Mouse (Mus musculus) spleen, embryonic (tissue): ENCODE data around the gene Zfp473.
"Not testable (repeated sequence)": the region's sequence is repeated elsewhere in the genome, so short reads cannot be mapped to it uniquely, and the experiment has no call there.

Experiments used
- CTCF ChIA-PET: fragments of 350-600 bp; sonication (Branson Sonifier 250); formaldehyde crosslinking; loops from one replicate; lab custom pipeline; 2022; lab: Charles Lee

Zfp473 gene

DNA sequence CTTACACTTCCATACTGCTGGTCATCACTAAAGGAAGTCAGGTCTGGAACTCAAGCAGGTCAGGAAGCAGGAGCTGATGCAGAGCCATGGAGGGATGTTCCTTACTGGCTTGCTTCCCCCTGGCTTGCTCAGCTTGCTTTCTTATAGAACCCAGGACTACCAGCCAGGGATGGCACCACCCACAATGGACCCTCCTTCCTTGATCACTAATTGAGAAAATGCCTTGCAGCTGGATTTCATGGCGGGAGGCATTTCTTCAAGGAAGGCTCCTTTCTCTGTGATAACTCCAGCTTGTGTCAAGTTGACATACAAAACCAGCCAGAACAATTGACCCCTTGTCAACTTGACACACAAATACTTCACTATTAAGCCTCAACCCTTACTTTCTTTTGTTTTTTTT lies at the start of gene Zfp473:
Gene Zfp473, minus strand, starts transcription at position 101 of the 400 bp plus-strand sequence.
- CTCF ChIA-PET, result not testable (repeated sequence)

GRCm38 (mm10) chr7:44792781-44793180 lies 41.9 kb upstream of the Zfp473 start:
- CTCF ChIA-PET, result no interaction called here

DNA sequence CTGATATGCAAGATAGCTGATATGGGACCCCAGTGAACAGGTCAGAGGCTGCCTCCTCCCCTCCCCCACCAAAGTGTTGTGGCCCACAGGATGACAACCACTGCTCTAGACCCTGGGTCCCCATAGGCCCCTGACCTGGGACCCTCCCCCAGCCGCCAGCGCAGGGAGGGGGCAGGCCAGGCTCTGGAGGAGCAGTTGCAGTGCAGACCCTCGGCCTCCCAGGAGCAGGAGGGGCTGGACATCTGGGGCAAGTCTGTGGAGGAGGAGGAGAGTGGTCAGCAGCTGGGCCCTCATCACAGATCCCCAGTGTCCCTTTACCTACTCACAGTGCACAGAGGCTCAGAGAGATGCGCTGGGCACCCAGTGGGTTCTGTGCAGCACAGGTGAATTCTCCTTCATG lies 39.2 kb upstream of the Zfp473 start:
- CTCF ChIA-PET, result no interaction called here

GRCm38 (mm10) chr7:44789531-44789930 lies 38.7 kb upstream of the Zfp473 start:
- CTCF ChIA-PET, result no interaction called here

DNA sequence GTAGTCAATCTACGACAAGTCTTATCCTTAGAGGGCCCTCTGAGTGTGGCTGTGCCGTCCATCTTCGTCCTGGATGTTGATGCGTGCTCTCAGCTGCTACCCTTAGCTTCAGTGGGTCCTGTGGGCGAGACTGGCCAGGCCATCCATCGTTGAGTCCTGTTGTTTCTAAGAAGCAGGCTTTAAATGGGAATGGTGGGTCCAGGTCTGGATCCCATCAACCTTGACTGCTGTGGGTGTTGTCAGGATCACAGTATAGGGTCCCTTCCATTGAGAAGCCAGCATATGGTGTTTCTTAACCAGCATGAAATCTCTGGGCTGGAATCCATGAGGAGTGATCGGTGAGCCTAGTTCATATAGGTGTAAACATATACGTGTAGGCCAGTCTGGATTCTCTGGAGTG lies 29.3 kb upstream of the Zfp473 start:
- CTCF ChIA-PET, result no interaction called here

- CTCF ChIA-PET, result no interaction called here
These were observed 26.1 kb upstream of the Zfp473 start for GRCm38 (mm10) chr7:44776849-44777498.

DNA sequence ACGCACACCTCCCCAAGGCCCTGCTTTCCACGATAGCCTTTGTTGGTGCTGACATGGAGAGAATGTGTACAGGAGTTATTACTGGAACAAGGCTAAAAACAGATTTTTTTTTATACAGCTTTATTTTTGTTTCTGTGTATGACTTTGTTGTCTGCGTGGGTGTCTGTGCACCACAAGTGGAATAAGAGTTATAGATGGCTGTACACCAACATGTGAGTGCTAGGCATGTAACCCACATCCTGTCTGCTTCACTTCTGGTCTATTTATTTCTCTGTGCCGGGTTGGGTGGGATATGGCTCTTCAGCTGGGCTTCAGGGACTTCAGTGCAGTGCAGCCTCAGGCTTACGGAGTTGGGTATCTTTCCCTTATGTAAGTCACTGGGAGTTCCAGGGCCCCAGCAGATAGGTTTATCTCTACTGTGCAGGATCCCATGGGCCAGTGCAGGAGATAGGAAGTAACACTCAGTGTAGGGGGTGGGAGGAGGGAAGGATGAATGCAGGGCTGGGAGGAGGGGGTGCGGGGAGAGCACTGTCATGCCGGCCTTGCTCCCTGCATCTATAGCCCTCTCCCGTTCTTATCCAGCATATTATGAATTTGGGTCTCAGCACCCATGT lies 21.8 kb upstream of the Zfp473 start:
- CTCF ChIA-PET, result no interaction called here

GRCm38 (mm10) chr7:44770046-44770578 lies 19.3 kb upstream of the Zfp473 start:
- CTCF ChIA-PET, result no interaction called here

- CTCF ChIA-PET, result no interaction called here
These were observed 17.3 kb upstream of the Zfp473 start for GRCm38 (mm10) chr7:44768129-44768528.

GRCm38 (mm10) chr7:44760366-44760765 lies 9.5 kb upstream of the Zfp473 start:
- CTCF ChIA-PET, result no interaction called here

- CTCF ChIA-PET, result interaction anchor here (0.8 kb wide), 1 partner anchor 12 kb away, joined by 3 read pairs; no protein-coding TSS in a partner anchor
These were observed 6.3 kb upstream of the Zfp473 start for GRCm38 (mm10) chr7:44757164-44757563.

- CTCF ChIA-PET, result no interaction called here
These were observed 2.5 kb downstream of the Zfp473 start, which contains the start of gene Vrk3 for GRCm38 (mm10) chr7:44748101-44749044. Gene Vrk3 (plus strand): TSS chr7:44748413.

DNA sequence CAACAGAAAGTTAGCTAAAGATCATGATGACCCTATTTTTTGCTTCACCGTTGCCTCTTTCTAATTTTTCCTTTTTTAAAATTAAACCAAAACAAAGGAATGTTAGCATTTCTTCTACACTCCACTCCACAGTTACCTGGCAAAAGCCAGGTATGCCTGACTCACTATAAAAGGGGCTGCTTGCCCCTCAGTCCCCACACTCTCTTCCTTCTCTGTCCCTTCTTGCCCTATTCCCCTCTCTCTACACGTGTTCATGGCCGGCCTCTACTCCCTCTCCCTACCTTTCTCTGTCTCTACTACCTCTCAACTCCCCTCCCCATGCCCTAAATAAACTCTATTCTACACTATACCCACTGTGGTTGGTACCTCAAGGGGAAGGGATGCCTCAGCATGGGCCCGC lies 3.7 kb downstream of the Zfp473 start:
- CTCF ChIA-PET, result no interaction called here

DNA sequence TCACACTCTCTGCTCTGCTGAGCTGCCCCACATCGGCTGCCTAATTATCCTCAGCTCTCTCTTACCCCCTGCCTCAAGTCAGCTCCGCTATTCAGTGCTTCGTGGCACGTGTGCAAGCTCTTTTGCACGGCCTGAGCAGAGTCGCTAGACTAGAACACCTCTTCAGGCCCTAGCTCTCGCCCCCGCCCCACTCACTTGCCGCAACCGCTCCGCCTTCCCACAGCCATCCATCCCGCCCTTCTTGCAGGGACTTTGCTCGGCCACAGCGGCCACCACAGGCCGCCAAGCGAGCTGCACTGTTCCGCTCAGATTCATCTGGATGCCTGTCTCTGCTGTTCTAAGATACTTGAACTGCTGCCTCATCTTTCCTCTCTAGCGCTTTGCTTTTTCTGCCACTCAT lies 5.8 kb downstream of the Zfp473 start:
- CTCF ChIA-PET, result interaction anchor here (1.0 to 1.4 kb wide), 2 partner anchors 12 to 78 kb away, joined by 3 read pairs; no protein-coding TSS in a partner anchor

GRCm38 (mm10) chr7:44744270-44744669 lies 6.6 kb downstream of the Zfp473 start:
- CTCF ChIA-PET, result interaction anchor here (0.6 to 1.4 kb wide), 3 partner anchors 13 to 1339 kb away, joined by 3 read pairs; no protein-coding TSS in a partner anchor

- CTCF ChIA-PET, result interaction anchor here (0.7 to 1.0 kb wide), 2 partner anchors 74 to 83 kb away, joined by 6 to 7 read pairs; no protein-coding TSS in a partner anchor
These were observed 9.5 kb downstream of the Zfp473 start for GRCm38 (mm10) chr7:44741361-44741760.

- CTCF ChIA-PET, result no interaction called here
These were observed 17.1 kb downstream of the Zfp473 start for GRCm38 (mm10) chr7:44733723-44734122.

DNA sequence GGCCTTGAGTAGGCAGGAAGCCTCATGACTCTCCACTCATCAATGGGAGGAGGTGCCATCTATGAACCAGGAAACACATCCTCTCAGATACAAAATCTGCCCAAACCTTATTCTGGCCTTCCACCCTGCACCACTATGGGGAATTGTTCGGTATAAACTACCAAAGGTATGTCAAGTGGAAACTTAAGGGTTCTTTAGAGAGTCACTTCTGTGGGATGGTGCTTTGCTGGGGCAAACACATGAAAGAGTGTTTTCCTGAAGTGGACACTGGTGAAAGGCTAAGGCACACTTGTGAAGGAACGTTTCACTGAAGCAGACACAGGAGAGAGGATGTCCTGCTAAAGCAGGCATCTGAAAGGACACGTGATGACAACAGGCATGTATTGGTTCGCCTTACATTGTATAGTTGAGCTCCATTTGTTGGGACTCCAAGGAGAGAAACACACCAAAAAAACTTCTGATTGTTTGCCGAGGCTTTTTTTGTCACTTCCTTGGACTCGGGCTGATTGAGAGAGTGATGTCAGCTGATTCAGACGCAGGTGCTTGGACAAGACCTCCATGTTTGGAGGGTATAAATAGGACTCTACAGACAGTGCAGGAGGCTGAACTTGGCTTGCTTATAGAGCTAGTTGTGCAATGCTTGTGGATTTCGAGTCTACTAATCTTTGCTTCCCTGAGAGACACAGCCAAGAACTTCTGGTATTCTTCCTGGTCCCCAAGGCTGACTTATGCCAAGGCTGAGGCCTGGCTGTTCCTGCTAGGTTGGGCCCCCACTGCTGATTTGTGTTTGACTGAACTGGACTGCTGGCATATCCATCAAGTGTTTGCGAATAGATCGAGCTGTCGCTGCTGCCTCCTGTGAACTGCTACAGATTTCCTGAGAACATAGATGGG lies 22.5 kb downstream of the Zfp473 start:
- CTCF ChIA-PET, result no interaction called here

DNA sequence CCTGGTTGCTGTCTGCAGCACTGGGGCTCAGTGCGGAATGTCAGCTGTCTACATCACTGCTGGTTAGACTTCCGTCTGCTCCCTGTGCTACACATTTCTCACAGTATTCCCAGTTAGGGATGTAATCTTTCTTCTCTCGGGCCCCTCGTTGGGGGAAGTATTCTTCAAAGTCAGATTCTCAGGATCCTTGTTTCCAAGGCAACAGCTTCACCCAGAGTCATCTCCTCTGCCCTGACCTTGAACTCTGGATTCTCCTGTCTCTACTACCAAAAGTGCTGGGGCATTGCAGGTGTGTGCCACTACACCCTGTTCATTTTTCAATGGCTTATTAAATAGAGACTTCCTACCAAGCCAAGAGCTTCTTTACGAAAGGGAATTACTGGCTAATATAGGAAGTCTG lies 23.7 kb downstream of the Zfp473 start:
- CTCF ChIA-PET, result no interaction called here

- CTCF ChIA-PET, result no interaction called here
These were observed 24.5 kb downstream of the Zfp473 start for GRCm38 (mm10) chr7:44726343-44726742.

- CTCF ChIA-PET, result interaction anchor here (1.2 kb wide), 1 partner anchor 101 kb away, joined by 3 read pairs; no protein-coding TSS in a partner anchor
These were observed 26.5 kb downstream of the Zfp473 start for GRCm38 (mm10) chr7:44724316-44724715.
